Mouse (Mus musculus): ENCODE data around the gene Suv39h1.
"Not testable (repeated sequence)": the region's sequence is repeated elsewhere in the genome, so short reads cannot be mapped to it uniquely, and the experiment has no call there.

Suv39h1 gene

DNA sequence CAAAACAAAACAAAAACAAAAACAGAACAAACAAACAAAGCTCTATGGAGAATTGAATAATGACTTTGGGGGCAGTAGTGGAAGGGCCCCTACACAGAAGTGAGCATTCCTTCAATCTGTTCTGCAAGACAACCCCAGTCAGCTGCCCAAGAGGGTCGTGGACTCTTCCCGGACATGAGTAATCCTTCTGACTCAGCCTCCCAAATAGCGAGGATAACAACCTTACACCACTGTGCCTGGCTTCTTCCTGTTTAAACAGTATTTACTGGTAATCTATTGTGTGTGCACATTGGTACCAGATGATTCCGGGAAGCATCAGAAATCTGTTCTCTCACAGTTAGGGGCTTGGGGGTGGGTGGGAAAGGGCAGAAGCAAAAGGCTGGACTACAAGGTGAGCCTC lies 47.7 kb downstream of the Suv39h1 start:
- no peak for DNase-seq (ENCODE audit: low spot score in 2 of 2)

- DNase-seq (ENCODE audit: low spot score in 2 of 2) = no peak
These were observed 49.8 kb downstream of the Suv39h1 start for GRCm38 (mm10) chrX:8024795-8025194.

GRCm38 (mm10) chrX:8020111-8020778 lies 54.3 kb downstream of the Suv39h1 start:
- DNase-seq (ENCODE audit: low spot score in 2 of 2) = no peak

DNA sequence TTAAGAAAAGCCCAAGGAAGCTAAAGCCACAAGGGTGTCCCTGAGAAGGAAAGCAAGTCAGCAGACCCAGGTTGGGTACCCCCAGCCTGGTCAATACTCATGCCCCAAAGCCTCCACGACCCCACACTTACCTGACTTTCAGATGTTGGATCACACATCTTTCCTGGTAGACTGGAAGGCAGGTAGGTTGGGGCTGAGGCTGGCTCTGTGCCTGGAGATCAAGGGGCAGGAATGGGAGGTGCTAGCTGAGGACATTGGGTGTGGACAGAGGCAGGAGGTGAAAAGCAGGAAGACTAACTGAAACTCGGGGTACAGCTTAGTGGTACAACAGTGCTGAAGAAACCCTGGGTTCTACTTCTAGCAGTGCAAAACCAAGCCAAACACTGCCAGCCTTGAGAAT lies 56.3 kb downstream of the Suv39h1 start, which contains the start of gene Glod5:
Glod5 (minus strand) TSS at position 207 of the 400 bp plus-strand sequence.
- DNase-seq (ENCODE audit: low spot score in 2 of 2) = no peak

DNA sequence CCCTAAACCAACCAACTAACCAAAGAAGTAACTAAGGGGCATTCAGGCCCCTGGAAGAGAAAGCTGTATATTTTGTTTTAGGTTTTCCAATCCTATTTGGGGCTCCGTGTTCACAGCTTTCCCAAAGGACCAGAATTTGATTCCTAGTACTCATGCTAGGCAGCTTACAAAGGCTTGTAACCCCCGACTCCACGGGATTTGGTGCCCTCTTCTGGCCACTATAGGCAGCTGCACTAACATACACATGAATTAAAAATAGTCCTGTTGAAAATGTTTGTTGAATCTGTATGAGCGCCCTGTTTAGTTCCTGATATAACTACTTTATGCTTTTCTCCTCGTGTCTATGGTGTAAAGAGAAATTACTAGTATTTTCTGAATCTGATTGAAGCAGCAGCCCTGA lies 57.4 kb downstream of the Suv39h1 start:
- DNase-seq (ENCODE audit: low spot score in 2 of 2) = no peak

- DNase-seq (ENCODE audit: low spot score in 2 of 2) = not testable (repeated sequence)
These were observed 58.9 kb downstream of the Suv39h1 start for GRCm38 (mm10) chrX:8015675-8016074.

GRCm38 (mm10) chrX:8013569-8014314 lies 60.8 kb downstream of the Suv39h1 start:
- no peak for DNase-seq (ENCODE audit: low spot score in 2 of 2)

- DNase-seq (ENCODE audit: low spot score in 2 of 2) = no peak
These were observed 61.4 kb downstream of the Suv39h1 start for GRCm38 (mm10) chrX:8013157-8013556.
